Mouse (Mus musculus): ENCODE measurements at regions not wholly inside any gene's neighbourhood (a gene's known extent, or its start where the extent isn't known, plus 50 kb on each side); places are given as distances from the start of the nearest gene placed in this dataset.

DNA sequence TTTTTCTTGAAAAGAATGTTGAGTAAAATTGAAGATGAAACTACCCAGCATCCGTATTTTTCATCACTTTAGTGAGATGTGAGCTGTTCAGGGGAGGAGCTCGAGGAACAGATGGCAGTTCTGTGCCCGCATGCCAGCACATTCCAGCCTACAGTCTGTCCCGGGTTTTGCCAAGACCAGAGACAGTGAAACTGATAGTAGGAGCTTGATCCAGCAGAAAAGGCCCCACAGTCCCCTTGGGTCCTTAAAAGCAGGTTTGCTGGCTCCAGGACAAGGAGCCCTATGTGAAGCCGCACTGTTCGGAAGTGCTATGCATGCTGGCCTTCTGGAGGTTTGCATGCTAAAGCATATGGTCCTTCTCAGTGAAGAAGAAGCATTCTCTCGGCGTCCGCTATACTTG, 93.7 kb upstream of the Cblb start:
- no peak for TF ChIP-seq EP300 (IDR thresholded peaks at IDR 0.05)
- TF ChIP-seq CTCF (IDR thresholded peaks at IDR 0.05), result no peak

Measured in lung, postnatal 0 days (tissue).